Mouse (Mus musculus): ENCODE data around the gene Lrrc1. TPM values are rescaled to one million over a fixed set of nuclear protein-coding genes. Genes with fewer than 3 reads are reported as not detected.

Gene Lrrc1
- total RNA-seq, 2 experiments from 2014 or later, result 17.2 to 18.4 TPM

GRCm38 (mm10) chr9:77434965-77435364 lies 109.7 kb downstream of the Lrrc1 start:
- intact Hi-C loops (cut with DNase I), result no loop called here

GRCm38 (mm10) chr9:77433476-77433875 lies 111.2 kb downstream of the Lrrc1 start:
- intact Hi-C loops (cut with DNase I), result no loop called here
- no peak for DNase-seq (ENCODE audit: low spot score)

More at GRCm38 (mm10) chr9:77434965-77435364, 109.7 kb downstream of the Lrrc1 start:
- no peak for DNase-seq (ENCODE audit: low spot score)

- intact Hi-C loops (cut with DNase I), result no loop called here
- no peak for DNase-seq (ENCODE audit: low spot score)
Measured at GRCm38 (mm10) chr9:77432030-77432429, 112.6 kb downstream of the Lrrc1 start.

DNA sequence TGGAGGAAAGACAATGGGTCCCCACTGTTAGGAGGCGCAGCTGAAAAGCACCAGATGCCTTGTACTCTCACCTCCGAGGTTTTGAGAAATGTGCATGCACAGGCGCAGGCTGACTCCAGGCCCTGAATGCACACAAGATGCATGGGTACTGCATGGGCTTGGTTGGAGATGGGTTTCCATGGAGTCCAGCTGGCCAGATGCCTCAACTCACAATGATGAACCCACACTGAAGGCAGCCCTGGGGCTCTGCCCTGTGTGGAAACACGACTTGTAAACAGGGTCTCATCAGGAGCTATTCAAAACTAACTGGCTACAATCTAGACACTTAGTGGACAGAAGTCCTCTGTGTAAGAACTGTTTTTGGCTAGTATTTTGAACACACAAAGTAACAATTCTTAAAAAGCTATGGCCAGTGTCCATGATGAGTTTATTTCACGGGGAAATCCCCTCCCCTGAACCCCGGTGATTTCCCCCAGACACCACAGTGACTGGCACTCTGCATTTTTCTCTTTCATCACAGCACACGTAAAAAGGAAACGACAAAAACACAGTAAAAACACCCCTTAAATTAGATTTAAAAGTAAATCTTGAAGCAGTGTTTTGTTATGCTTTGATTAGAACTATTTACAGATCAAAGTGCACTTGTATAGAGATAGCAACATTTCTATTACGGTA lies 114.1 kb downstream of the Lrrc1 start:
- intact Hi-C loops (cut with DNase I), result no loop called here

DNA sequence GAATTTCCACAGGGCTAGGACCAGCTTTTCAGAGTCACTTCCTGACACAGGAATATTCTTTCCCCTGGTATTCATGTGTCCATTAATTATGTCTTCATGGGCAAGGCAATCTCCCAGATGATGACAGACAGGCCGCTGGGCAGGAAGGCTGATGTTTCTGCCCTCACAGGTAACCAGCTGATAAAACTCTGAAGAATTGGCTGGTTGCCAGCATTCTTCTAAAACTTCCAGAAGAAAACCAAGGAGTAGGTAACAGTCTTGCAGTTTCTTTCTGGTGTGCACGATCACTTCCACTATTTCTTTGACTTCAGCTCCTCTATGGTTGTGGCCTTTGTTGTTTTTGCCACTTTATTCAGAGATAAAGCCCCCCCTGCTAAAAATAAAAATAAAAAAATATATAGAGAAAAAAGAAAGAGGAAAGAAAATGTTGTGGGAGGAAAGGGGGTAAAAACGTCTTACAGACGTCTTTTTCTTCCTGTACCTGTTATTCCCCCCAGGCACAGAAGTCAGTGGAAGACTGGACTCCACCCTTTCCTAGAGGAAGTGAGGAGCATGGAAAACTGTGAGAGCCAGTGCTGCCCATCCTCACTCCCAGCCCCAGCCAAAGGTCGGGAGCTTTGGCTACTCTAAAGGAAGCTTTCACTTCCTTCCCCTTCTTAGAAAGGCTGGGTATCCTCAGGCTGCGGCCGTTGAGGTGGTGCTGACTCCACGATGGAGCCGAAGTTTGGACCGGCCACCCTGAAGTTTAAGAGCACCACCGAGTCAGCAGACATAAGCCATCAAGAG lies 115.2 kb downstream of the Lrrc1 start:
- intact Hi-C loops (cut with DNase I), result loop anchor here (10.0 kb wide), 1 partner anchor 115 kb away; the partner anchor contains the start of gene Lrrc1
- no peak for DNase-seq (ENCODE audit: low spot score)

More for the DNA sequence above, 114.1 kb downstream of the Lrrc1 start:
- DNase-seq (ENCODE audit: low spot score), result no peak

DNA sequence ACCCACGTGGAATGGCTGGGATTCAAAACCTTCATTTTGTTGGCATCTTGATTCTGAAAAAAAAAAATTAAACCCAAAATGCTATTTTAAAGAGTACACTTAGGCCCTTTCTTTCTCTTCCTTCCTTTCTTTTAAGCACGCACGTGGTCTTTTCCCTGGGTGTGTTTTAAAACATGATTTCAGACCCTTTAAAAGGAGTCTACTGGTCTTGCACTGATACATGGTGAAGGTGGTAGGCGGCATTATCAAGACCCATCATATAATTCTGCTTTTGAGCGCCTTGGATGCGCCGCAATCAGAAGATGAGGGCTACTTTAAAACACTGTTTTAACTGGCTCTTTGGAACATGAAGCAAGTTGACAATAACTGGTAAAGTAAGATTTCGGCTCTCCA lies 115.9 kb downstream of the Lrrc1 start:
- no peak for DNase-seq (ENCODE audit: low spot score)
- intact Hi-C loops (cut with DNase I), result loop anchor here (10.0 kb wide), 1 partner anchor 116 kb away; the partner anchor contains the start of gene Lrrc1

- intact Hi-C loops (cut with DNase I), result loop anchor here (10.0 kb wide), 1 partner anchor 117 kb away; the partner anchor contains the start of gene Lrrc1
- DNase-seq (ENCODE audit: low spot score), result no peak
Measured at GRCm38 (mm10) chr9:77428115-77428747, 116.4 kb downstream of the Lrrc1 start.

DNA sequence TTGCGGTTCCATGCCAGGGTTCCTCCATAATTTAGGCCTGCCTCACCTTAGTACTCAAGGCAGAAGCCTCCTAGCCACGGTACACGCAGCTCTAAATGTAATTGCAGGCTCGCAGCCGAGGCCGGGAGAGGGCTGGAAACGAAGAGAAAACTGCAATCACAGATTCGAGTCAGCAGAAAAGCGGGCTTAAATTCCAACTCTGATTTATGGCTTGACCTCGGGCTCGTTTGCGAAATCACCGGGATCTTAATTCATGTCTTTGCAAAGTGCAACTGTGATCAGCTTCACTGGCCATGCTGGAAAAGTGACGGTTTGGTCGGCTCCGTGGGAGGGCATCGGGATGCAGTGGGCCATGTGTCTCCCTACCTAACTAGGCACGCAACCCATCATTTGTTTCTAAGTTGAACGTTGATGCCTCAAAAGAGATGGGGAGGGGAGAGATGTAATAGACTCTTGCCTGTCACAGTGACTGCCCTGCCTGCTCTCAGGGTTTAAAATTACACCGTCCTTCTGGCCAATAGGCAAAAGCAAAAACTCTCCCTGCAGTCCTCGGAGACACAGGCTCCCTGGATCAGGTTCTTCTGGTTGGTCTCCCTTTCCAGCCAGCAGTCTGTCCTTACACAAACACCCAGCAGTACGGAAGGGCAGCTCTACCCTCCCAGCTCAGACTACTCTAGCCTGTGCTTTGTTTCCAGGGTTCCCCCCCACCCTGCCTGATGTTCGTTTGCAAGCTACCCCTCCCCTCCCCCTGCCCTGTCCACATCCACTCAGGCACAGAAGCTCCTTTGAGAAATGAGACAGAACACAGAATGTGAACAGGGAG lies 117.2 kb downstream of the Lrrc1 start:
- no peak for DNase-seq (ENCODE audit: low spot score)
- intact Hi-C loops (cut with DNase I), result loop anchor here (10.0 kb wide), 1 partner anchor 117 kb away; the partner anchor contains the start of gene Lrrc1

- intact Hi-C loops (cut with DNase I), result loop anchor here (10.0 kb wide), 1 partner anchor 119 kb away; the partner anchor contains the start of gene Lrrc1
- no peak for DNase-seq (ENCODE audit: low spot score)
Measured at GRCm38 (mm10) chr9:77426110-77426509, 118.6 kb downstream of the Lrrc1 start.

- DNase-seq (ENCODE audit: low spot score), result no peak
- intact Hi-C loops (cut with DNase I), result loop anchor here (10.0 kb wide), 1 partner anchor 119 kb away; the partner anchor contains the start of gene Lrrc1
Measured at GRCm38 (mm10) chr9:77425553-77425952, 119.1 kb downstream of the Lrrc1 start.

- intact Hi-C loops (cut with DNase I), result loop anchor here (10.0 kb wide), 1 partner anchor 125 kb away; the partner anchor contains the start of gene Lrrc1
- DNase-seq (ENCODE audit: low spot score), result no peak
Measured at GRCm38 (mm10) chr9:77420200-77420585, 124.5 kb downstream of the Lrrc1 start.

- intact Hi-C loops (cut with DNase I), result loop anchor here (10.0 kb wide), 1 partner anchor 125 kb away; the partner anchor contains the start of gene Lrrc1
- DNase-seq (ENCODE audit: low spot score), result no peak
Measured at GRCm38 (mm10) chr9:77419501-77420199, 125.0 kb downstream of the Lrrc1 start.

GRCm38 (mm10) chr9:77418800-77419199 lies 125.9 kb downstream of the Lrrc1 start:
- DNase-seq (ENCODE audit: low spot score), result no peak
- intact Hi-C loops (cut with DNase I), result no loop called here

GRCm38 (mm10) chr9:77416486-77416885 lies 128.2 kb downstream of the Lrrc1 start:
- no peak for DNase-seq (ENCODE audit: low spot score)
- intact Hi-C loops (cut with DNase I), result no loop called here

DNA sequence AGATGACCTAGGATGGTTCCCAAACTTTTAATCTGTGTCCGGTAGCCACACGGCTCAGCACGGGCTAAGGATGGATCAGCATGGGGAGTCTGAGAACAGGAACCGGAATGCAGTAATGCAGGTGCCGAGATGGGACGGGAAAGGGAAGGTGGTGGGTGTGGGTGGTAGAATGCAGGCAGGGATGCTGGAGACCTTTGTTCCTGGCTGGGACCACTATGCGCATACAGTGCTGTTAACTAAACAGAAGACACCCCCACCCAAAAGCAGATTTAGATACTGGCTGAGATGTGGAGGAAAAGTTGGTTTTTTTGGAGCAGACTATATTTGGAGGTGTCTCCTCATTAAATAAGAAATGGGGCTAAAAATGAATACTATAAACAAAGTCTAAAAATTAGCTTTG lies 128.7 kb downstream of the Lrrc1 start:
- intact Hi-C loops (cut with DNase I), result no loop called here
- no peak for DNase-seq (ENCODE audit: low spot score)

DNA sequence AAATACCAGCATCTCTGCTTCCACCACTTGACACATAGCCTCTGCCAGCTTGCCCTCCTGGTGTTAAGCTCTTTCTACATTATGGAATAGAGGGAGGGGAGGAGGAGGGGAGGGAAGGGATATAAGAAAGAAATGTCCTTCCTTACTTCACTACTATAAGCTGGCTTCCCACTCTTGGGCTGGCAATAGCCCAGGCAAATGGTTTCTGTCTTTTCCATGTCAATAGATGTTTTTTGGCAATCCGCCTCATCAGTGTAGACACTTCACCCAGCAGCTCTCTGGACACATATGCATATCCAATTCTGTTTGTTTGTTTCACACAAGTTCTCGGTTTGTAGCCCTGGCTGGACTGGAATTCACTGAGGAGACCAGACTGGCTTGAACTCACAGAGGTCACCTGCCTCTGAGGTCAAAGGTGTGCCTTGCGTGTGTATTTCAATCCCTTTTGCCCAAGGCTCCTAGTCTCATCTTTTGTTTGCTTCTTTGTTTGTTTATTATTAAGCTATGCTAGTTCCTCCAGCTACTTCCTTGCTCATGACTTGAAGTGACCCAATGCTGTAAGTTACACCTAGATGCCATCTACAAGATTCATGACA lies 132.7 kb downstream of the Lrrc1 start:
- no peak for DNase-seq (ENCODE audit: low spot score)
- intact Hi-C loops (cut with DNase I), result no loop called here

DNA sequence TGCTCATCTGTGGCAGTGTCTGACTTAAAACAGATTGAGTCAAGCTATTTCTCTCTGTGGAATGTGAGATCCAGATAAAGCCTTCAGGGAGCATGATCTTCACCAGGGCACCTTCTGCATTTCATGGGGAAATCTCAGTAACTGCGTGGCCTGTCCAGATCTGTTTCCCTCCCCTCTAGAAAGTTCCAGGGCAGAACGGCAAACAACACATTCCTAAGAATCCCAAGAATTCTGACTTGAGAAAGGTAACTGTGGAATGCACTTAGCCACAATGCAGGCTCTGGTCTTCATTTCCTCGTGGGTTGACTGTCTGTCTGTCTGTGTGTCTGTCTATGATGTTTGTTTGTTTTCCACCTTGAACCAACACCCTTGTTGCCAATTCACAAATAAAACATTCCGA lies 133.7 kb downstream of the Lrrc1 start:
- intact Hi-C loops (cut with DNase I), result no loop called here
- no peak for DNase-seq (ENCODE audit: low spot score)

- intact Hi-C loops (cut with DNase I), result no loop called here
- DNase-seq (ENCODE audit: low spot score), result no peak
Measured at GRCm38 (mm10) chr9:77410524-77410923, 134.1 kb downstream of the Lrrc1 start.

Measured in heart, postnatal 25 days (tissue).